Mouse (Mus musculus) thymus, postnatal 14 days (tissue): Measurements from ENCODE around the gene Iqschfp.

Experiments used
- DNase-seq: peaks from one replicate; pipeline ENCODE4 v3.0.0; 2021

Gene Iqschfp

GRCm38 (mm10) chr3:68372925-68373324, 480.9 kb downstream of the Iqschfp start:
- no peak for DNase-seq

DNA sequence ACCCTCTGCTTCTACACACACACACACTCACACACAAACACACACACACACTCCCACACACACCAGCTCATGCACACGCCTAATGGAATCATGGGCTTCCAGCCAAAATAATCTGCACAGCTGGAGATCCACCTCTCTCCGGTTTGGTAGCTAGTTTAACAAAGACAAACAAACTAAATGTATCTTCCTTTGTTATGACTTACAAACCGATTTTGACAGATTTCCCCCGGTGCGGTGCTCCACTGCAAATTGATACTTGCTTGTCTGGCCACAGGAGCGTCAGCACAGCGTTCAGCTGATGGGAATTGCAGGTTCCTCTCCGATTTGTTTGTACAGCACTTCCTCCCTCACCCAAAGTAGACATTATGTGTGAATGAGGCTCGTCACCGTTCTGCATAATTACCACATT, 483.1 kb downstream of the Iqschfp start:
- no peak for DNase-seq

GRCm38 (mm10) chr3:68377452-68378198, 485.6 kb downstream of the Iqschfp start:
- no peak for DNase-seq

- no peak for DNase-seq
These were observed 486.8 kb downstream of the Iqschfp start for GRCm38 (mm10) chr3:68378799-68379198.

GRCm38 (mm10) chr3:68379242-68379641, 487.2 kb downstream of the Iqschfp start:
- DNase-seq = no peak

GRCm38 (mm10) chr3:68383672-68384071, 491.6 kb downstream of the Iqschfp start:
- no peak for DNase-seq

GRCm38 (mm10) chr3:68385544-68385943, 493.5 kb downstream of the Iqschfp start:
- DNase-seq = no peak

GRCm38 (mm10) chr3:68388023-68388422, 496.0 kb downstream of the Iqschfp start:
- DNase-seq = no peak

- DNase-seq = no peak
These were observed 501.5 kb downstream of the Iqschfp start for GRCm38 (mm10) chr3:68393578-68393977.

DNA sequence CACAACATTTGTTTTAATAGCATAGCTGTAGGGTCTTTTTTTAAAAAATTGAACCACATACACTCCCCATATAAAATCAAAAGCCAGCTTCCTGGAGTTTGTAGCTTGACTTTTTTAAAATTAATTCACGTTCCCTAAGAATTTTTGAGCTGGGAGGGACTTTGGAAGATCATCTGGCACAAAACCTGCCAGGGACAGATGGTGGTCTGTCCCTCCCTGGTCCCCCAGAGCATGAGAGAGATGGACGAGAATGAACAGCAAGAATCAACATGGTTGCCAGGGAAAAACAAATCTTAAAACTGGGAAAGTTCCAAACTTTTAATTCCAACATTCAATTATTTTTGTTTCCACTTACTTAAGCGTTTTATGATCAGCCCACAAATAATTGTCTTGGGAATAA, 506.7 kb downstream of the Iqschfp start:
- DNase-seq = no peak

GRCm38 (mm10) chr3:68400121-68400520, 508.1 kb downstream of the Iqschfp start:
- DNase-seq = no peak

DNA sequence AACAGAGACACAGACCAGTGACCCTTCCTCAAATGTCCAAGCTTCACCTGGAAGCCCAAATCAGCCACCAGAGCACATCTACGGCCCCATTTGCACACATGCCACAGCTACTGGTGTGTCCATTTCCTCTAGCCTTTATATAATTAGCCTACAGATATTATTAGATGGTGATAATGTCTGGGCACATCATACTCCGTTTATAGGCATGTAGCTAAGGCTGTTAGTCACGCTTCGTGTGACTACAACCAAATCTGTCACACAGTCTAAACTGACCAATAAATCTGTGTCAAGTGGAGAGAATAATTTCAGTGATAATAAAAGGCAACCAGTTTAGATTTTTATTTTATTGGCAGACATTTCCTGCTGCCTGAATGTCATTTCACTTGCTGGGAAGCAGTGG, 511.3 kb downstream of the Iqschfp start:
- DNase-seq = no peak

DNA sequence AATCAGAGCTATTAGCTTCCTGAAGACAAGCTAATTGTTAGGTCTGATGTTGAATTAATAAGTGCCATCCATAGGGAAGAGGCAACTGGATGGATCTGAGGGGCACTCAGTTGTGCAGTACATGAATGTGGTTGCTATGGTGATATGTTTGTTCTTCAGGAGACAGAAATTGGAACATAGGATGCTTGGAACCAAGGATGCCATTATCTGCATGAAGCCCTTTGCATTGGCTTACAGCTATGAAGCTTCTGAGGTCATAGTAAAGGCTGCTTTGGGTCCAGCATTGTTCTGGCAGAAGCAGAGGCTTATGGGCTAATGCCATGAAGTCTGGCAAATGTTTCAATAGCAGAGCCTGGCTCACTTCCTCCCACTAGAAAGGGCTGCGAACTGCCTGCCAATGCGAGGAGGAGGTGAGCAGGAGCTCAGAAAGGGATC, 511.8 kb downstream of the Iqschfp start:
- no peak for DNase-seq

DNA sequence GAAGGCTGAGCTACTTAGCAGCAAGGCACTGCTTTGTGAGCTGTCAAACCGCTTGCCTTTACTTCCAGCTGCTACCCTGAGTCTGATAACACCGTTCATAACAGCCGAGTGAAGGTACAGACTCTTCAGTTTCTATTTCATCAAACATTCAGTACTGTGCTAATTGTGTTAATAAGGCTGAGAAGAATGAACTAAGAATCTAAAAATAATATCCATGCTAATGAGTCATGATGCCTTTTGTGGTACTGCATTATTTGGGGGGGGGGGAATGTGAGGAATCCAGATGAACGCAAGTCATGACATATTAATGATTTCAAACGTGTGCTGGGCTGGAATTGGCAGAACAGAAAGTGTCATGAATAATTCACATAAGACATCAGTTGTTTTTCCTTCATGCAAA, 513.7 kb downstream of the Iqschfp start:
- no peak for DNase-seq

- DNase-seq = no peak
These were observed 520.2 kb downstream of the Iqschfp start for GRCm38 (mm10) chr3:68412262-68412661.

GRCm38 (mm10) chr3:68419792-68420191, 527.8 kb downstream of the Iqschfp start:
- DNase-seq = no peak

DNA sequence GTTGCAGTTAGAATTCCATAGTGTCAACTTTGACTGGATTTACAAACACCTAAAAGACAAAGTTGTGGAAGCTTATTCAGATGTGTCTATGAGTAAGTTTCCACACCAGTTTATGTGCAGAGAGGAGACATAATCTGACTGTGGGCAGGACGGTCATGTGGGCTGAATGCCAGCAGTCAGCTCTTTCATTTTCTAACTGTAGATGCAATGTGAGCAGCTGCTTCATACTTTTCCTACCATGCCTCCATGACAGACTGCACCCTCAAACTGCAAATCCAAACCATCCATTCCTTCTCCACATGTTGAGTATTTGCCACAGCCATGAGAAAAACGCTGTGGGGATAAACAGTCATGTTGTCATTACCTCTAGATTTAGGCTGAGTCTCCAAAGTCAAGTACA, 528.9 kb downstream of the Iqschfp start:
- no peak for DNase-seq

- DNase-seq = no peak
These were observed 529.8 kb downstream of the Iqschfp start for GRCm38 (mm10) chr3:68421849-68422248.

DNA sequence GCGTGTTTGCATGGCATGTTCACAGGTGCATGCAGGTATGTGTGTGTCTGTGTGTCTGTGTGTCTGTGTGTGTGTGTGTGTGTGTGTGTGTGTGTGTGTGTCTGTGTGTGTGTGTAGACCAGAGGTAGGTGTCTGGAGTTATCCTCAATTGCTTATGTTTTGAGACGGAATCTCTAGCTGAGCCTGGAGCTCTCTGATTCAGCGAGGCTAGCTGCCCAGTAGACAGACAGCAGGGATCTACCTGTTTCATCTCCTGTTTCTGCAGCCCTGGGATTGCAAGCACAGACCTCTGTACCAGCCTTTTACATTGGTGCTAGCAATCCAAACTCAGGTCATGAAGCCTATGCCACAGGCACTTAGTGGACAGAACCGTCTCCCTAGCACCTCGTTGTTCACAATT, 536.0 kb downstream of the Iqschfp start:
- DNase-seq = no peak

GRCm38 (mm10) chr3:68434435-68434834, 542.4 kb downstream of the Iqschfp start:
- DNase-seq = no peak

GRCm38 (mm10) chr3:68434897-68435296, 542.9 kb downstream of the Iqschfp start:
- DNase-seq = no peak

DNA sequence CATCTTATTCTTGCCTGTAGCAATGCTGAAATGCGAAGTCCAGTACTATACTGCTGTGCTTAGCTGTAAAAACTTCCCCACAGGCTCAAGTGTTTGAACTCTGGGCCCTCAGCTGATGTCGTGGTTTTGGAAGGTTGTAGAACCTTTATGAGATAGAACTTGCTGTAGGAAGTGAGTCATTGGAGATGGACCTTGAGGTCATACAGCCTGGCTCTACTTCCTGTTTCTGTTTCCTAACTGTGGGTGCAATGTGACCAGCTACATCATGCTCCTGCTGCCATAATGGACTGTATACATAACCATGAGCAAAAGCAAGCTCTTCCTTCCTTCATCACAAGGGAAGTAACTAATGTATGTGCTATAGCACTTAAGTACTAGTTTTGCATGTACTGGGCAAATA, 556.4 kb downstream of the Iqschfp start:
- DNase-seq = no peak

- DNase-seq = no peak
These were observed 559.6 kb downstream of the Iqschfp start for GRCm38 (mm10) chr3:68451634-68452033.

GRCm38 (mm10) chr3:68453266-68453665, 561.2 kb downstream of the Iqschfp start:
- no peak for DNase-seq
